In the genomic region with DNA sequence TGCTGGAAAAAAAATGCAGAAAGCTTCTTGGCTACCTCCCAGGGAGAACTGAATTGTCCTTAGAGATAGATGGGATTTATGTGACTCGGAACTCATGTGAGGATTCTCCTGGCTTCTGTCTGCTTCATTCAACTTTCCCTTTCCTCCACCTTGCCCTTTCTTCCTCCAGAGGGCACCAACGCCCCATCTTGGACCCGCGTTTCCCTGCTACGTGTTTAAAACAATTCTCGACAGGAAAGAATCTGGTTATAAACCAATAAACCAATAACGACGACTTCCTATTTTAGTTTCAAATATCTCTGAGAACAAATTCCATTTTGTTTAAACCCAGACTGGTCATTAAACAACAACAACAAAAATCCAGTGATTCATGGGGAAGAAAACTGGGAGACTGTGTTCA, we compare ENCODE assay signal across 8 mouse cellular contexts.
DNase-seq lines count a peak whose midpoint lies in the region; ATAC-seq and TF ChIP-seq lines count a peak whose summit lies in the region.

No protein-coding gene starts in this region.

- H3K36me3 ChIP-seq in kidney, embryonic 15.5 days, result no peaks in the 10 kb centered on the region
- no peaks in the 10 kb centered on the region for H3K36me3 ChIP-seq in limb, embryonic 13.5 days
- H3K36me3 ChIP-seq in neural tube, embryonic 11.5 days (ENCODE audit: control insufficient read depth, insufficient read depth, low read length), result no peaks in the 10 kb centered on the region
- H3K36me3 ChIP-seq in thymus, adult 2 months (ENCODE audit: control insufficient read depth, insufficient read depth, low read length), result no peaks in the 10 kb centered on the region

- DNase-seq in 3134 (ENCODE audit: extremely low read depth, insufficient read length, low spot score) (peak; percentile 3), ZHBTc4 (ENCODE audit: low read depth, low spot score) (peak; percentile 39)
- peak; percentile 85 for DNase-seq in embryo, embryonic 10.5 days (ENCODE audit: low spot score)
- DNase-seq in heart, adult 8-10 months (ENCODE audit: low spot score), result peak; percentile 38
- DNase-seq in neural tube, embryonic 11.5 days (ENCODE audit: low spot score), result peak; percentile 72
- DNase-seq in thymus, adult 2 months, result peak; percentile 66

- no peak for TF ChIP-seq POLR2A in thymus, adult 2 months (IDR thresholded peaks at IDR 0.05; ENCODE audit: control insufficient read depth, extremely low read depth, insufficient read depth, low read length, poor library complexity)

- no peaks in the 10 kb centered on the region for H3K9me3 ChIP-seq in kidney, embryonic 15.5 days (replicated peaks)
- H3K9me3 ChIP-seq in limb, embryonic 13.5 days, result no peaks in the 10 kb centered on the region
- H3K9me3 ChIP-seq in neural tube, embryonic 11.5 days (ENCODE audit: control insufficient read depth, low read length), result no peaks in the 10 kb centered on the region

- no peak overlapping the region for H3K9ac ChIP-seq in kidney, embryonic 15.5 days
- no peak overlapping the region for H3K9ac ChIP-seq in limb, embryonic 13.5 days
- H3K9ac ChIP-seq in neural tube, embryonic 11.5 days (ENCODE audit: low read length), result no peak overlapping the region

- WGBS in kidney, embryonic 15.5 days, result 5% methylated on average over 8 of the region's 8 CpGs
- 2% methylated on average over 8 of the region's 8 CpGs for WGBS in limb, embryonic 13.5 days
- WGBS in neural tube, embryonic 11.5 days, result 2% methylated on average over 8 of the region's 8 CpGs
- WGBS in thymus, adult 2 months, result 5% methylated on average over 8 of the region's 8 CpGs

- ATAC-seq in kidney, embryonic 15.5 days (replicated peaks; ENCODE audit: low FRiP score), result no peak
- ATAC-seq in limb, embryonic 13.5 days (ENCODE audit: low FRiP score, low read depth), result no peak
- ATAC-seq in neural tube, embryonic 11.5 days (ENCODE audit: insufficient read depth, low FRiP score, low TSS enrichment), result no peak

- H3K4me2 ChIP-seq in kidney, embryonic 15.5 days, result peak overlapping the region; percentile 26; the same call in 1 of the 2 replicates
- H3K4me2 ChIP-seq in limb, embryonic 13.5 days (replicated peaks), result peak overlapping the region; percentile 24
- no peak overlapping the region for H3K4me2 ChIP-seq in neural tube, embryonic 11.5 days (ENCODE audit: low read depth)

- no peak for TF ChIP-seq CTCF in thymus, adult 2 months (IDR thresholded peaks at IDR 0.05; ENCODE audit: borderline replicate concordance, control insufficient read depth, extremely low read depth, insufficient read depth, low read length, poor library complexity)

- H3K4me3 ChIP-seq in kidney, embryonic 15.5 days (replicated peaks), result no peak overlapping the region
- no peak overlapping the region for H3K4me3 ChIP-seq in limb, embryonic 13.5 days
- no peak overlapping the region for H3K4me3 ChIP-seq in neural tube, embryonic 11.5 days (ENCODE audit: low read depth, low read length)
- H3K4me3 ChIP-seq in thymus, adult 2 months (ENCODE audit: control insufficient read depth, insufficient read depth, low read length), result no peak overlapping the region

- H3K4me1 ChIP-seq in kidney, embryonic 15.5 days, result 0 out of 2 replicates have a peak, but pooled peaks cover 3% of the 10 kb centered on the region
- no peaks in the 10 kb centered on the region for H3K4me1 ChIP-seq in limb, embryonic 13.5 days
- H3K4me1 ChIP-seq in neural tube, embryonic 11.5 days (ENCODE audit: control insufficient read depth, insufficient read depth, low read length), result no peaks in the 10 kb centered on the region
- no peaks in the 10 kb centered on the region for H3K4me1 ChIP-seq in thymus, adult 2 months (replicated peaks; ENCODE audit: control insufficient read depth, insufficient read depth, low read length)

- no peak overlapping the region for H3K27ac ChIP-seq in kidney, embryonic 15.5 days
- no peak overlapping the region for H3K27ac ChIP-seq in limb, embryonic 13.5 days
- H3K27ac ChIP-seq in neural tube, embryonic 11.5 days (ENCODE audit: low read depth, low read length), result no peak overlapping the region
- no peak overlapping the region for H3K27ac ChIP-seq in thymus, adult 2 months (ENCODE audit: control insufficient read depth, insufficient read depth, low read length)

- H3K27me3 ChIP-seq in kidney, embryonic 15.5 days, result peaks cover 4% of the 10 kb centered on the region; the same call in 1 of the 2 replicates
- peaks cover 3% of the 10 kb centered on the region; the same call in 1 of the 2 replicates for H3K27me3 ChIP-seq in limb, embryonic 13.5 days
- no peaks in the 10 kb centered on the region for H3K27me3 ChIP-seq in neural tube, embryonic 11.5 days (ENCODE audit: control insufficient read depth, insufficient read depth, low read length)
- H3K27me3 ChIP-seq in thymus, adult 2 months (ENCODE audit: control insufficient read depth, insufficient read depth, low read length), result no peaks in the 10 kb centered on the region

Comparison
In these comparisons a context has a peak if more than half of its experiments do, and no peak if none do; other contexts are left out.
1. DNase-seq: peak in every context shown above with its lines; median percentile 85 in embryo, embryonic 10.5 days; 72 in neural tube, embryonic 11.5 days; 66 in thymus, adult 2 months; 39 in ZHBTc4; 38 in heart, adult 8-10 months; 3 in 3134.